Mouse (Mus musculus) embryonic fibroblast, embryonic 13.5 days (primary cell): ENCODE results near the gene Cpm.

Source experiments
- CTCF ChIP-seq: IDR thresholded peaks from 2 replicates; pipeline ENCODE4 v1.5.1; 2011; ENCODE audit warnings: mild to moderate bottlenecking, control low read depth, low read length, moderate library complexity, borderline replicate concordance; ENCODE audit not compliant: insufficient read depth
- POLR2A ChIP-seq: IDR thresholded peaks from 2 replicates; pipeline ENCODE4 v1.6.1; 2011; ENCODE audit warnings: low read depth, mild to moderate bottlenecking, control low read depth, low read length, moderate library complexity

GRCm38 (mm10) chr10:117591766-117592165 is 37.5 kb upstream of the Cpm start:
- TF ChIP-seq CTCF: no peak
- TF ChIP-seq POLR2A: no peak
